Mouse (Mus musculus) cerebellum, adult 11 months (tissue): Measurements from ENCODE around the gene Hipk3.

Experiments used
- DNase-seq: peaks from one replicate; pipeline ENCODE4 v3.0.0; 2022

Hipk3 gene

GRCm38 (mm10) chr2:104493951-104494800 lies at the start of gene Hipk3:
Gene Hipk3 (minus strand): TSS chr2:104494446.
- peak; percentile 81 for DNase-seq

- no peak for DNase-seq
These were observed 46.0 kb upstream of the Hipk3 start for GRCm38 (mm10) chr2:104540286-104540685.

DNA sequence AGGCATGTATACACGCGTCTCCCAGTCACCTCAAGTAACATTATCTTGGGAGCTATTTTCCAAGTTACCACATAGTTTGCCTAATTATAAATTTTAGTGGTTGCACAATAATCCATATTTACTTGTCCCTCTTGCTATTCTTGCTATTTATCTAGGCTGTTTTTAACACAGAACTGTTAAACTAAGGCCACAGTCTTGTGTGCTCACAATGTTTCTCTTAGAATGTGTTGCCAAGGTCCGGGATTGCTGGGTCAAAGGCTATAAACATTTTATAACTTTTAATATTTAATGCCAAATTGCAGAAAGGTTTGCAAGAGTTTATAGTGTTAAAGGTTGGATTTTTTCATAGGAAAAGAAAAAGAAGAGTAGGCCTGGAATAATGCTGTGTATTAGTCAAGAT lies 40.5 kb upstream of the Hipk3 start:
- DNase-seq: no peak

DNA sequence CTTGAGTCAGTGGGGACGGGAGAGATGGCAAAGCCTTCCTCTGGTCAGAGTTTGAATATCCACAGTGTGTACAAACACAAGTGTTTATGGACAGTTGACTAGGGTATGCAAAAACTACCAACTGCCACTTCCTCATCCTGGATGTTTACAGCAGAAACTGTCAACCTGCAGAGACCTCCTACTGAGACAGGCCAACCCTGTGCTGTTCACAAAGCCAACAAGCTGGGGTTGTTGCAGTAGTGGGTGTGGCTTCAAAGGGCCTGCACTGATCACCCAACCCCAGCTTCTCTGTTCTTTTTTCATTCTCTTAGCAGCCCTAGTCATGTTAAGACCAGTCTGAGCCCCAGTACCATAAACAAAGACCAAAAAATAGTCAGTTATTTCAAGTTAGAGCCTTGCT lies 38.3 kb upstream of the Hipk3 start:
- DNase-seq: no peak

DNA sequence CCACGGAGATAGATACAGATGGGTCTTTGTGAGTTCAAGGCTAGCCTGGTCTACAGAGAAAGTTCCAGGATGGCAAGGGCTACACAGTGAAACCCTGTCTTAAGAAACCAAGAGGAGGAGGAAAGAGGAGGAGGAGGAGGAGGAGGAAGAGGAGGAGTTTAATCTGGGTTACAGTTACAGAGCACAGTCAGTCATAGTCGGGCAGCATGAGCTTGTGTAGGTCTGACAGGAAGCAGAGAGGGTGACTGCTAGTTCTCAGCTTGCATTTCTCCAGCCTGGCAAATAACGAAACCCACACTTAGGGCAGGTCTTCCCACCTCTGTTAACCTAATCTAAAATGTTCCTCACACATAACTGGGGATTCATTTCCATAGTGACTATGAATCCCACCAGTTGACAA lies 32.3 kb upstream of the Hipk3 start:
- no peak for DNase-seq

DNA sequence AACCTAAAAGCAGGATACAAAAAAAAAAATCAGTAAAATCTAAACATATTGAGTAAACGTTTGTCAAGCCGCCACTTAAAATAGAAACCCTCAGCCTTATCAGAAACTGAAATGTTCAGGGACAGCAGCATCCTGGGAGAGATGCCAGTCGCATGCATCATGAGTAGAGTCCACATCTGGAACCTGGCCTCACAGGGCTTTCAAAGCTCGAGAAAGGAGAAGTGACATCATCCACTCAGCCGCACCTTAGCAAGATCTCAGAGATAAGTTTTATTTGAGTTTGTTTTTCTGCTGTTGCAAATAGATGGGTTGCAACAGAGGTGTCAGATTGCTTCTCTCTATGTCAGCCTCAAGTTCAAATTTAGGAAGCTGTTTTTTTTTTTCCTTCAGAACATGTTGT lies 31.3 kb upstream of the Hipk3 start:
- DNase-seq: no peak

GRCm38 (mm10) chr2:104511622-104512021 lies 17.4 kb upstream of the Hipk3 start:
- DNase-seq: no peak

DNA sequence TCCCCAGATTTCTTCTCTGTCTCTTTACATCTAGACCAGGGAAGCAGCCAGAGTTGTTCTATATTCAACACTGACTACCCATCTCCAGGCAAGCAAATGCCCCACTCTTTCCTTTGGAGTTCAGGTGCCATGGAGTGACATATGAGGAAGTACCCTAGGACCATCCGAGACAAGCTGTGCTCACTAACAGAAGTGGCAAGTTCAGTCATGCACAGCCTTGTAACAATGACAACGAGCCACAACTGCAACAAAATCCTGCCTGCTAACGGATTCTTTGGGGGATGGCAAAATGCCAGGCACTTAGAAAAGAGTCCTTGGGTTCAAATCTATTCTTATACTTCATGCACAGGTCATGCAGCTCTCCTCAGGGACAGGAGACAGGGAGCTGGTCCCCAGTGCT lies 8.1 kb upstream of the Hipk3 start:
- DNase-seq: no peak

DNA sequence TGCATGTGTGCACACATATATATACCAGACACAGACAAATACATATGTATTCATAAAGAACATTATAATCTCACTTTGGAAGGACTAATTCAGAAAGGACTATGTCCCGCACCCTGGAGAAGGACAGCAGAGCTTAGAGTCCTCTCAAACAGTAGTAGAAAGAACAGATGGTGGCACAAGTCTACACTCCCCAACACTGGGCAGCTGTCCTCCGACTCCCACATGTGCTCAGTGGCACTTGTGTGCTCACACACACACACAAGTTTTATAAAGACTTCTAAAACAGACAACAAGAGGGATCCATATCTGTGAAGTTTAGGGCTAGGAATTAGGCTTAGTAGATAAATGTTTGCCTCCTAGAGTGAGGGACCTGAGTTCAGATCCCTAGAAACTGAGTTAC lies 6.8 kb upstream of the Hipk3 start:
- no peak for DNase-seq

DNA sequence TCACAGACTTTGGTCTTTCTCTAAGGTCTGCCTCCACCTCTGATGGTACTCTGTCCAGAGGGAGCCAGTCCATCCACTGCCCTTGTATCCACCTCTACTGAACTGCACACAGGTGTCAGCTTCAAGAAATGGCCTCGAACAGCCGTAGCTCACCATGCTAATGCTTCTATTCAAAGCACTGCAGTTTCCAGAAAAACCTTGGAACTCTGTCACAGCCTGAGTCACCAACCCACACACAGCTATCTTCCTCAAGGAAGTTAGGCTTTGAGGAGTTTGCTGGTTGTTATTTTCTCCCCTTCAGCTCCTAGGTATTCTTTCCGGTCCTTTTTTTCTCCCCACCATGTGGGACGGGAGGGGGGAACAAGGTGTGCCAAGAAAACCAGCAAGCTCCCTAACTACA lies 3.5 kb upstream of the Hipk3 start:
- DNase-seq: no peak

DNA sequence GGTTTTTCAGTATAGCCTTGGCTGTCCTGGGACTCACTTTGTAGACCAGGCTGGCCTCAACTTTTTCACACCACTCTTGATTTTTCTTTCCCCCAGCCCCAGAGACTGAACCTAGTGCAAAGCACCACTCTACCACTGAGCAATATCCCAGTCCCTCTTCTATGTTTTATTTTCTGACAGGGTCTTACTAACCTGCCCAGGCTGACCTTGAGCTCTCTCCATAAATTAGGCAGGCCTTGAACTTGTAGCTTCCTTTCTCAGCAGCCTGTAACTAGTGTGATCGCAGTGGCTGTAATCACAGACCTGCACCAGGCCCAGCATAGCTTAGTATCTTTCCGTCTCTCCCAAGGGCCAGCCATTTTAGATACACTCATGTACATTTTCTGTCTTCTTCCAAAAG lies 3.0 kb upstream of the Hipk3 start:
- no peak for DNase-seq

- DNase-seq: no peak
These were observed 2.0 kb upstream of the Hipk3 start for GRCm38 (mm10) chr2:104496206-104496605.

DNA sequence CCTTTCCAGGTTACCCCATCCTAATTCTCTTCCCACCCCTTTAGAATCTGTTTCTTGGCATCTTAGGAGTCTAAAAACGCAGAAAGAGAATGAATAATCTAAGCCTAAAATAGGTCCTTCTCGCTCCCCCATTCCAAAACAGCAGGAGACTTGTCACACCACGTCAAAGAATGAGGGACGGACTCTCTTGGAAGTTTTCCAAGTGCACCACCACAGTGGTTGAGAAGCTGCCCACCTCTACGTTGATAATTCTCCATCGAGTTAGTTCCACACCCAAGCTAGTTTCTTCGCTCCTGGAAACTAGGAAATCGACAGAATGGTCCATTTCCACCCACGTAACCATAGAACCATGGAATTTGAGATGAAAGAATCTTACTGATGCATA lies 547 bp upstream of the Hipk3 start:
- no peak for DNase-seq

- DNase-seq: peak; percentile 77
These were observed 960 bp downstream of the Hipk3 start for GRCm38 (mm10) chr2:104493021-104493950.

GRCm38 (mm10) chr2:104491221-104491795 lies 2.9 kb downstream of the Hipk3 start:
- no peak for DNase-seq

GRCm38 (mm10) chr2:104490761-104491160 lies 3.5 kb downstream of the Hipk3 start:
- no peak for DNase-seq

DNA sequence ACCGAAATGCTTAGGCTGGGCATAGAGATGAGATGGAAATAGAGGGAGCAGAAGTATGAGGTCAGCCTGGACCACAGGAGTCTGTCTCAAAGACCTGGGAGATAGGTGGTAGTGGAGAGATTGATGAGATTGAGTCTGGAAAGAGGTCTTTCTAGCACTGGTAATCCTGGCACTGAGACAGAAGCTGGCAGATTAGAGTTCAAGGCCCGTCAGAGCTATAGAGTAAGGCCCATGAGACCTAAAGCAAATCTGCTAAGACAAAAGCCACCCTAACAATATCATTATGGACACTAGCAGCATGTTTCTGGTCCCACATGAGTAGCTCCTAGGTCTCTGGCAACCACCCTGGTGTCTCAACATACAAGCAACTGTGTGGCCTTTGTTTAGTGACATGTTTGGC lies 4.4 kb downstream of the Hipk3 start:
- DNase-seq: no peak

DNA sequence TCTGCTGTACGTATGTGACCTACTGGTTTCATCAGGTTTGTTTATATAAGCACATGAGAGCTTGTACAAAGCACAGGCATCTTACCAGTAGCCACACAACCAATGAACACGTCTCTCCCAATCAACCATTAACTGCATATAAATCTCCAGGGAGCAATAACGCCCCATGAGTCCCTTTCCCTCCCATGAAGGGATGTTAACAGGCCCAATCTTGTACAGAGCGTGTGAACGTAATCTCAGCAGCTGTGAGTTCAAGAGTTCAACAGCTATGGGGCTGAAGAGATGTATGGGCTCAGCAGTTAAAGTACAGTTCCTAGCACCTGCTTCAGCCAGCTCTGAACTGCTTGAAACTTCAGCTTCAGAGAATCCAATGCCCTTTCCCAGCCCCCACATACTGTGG lies 9.8 kb downstream of the Hipk3 start:
- no peak for DNase-seq

GRCm38 (mm10) chr2:104482156-104482555 lies 12.1 kb downstream of the Hipk3 start:
- DNase-seq: no peak

DNA sequence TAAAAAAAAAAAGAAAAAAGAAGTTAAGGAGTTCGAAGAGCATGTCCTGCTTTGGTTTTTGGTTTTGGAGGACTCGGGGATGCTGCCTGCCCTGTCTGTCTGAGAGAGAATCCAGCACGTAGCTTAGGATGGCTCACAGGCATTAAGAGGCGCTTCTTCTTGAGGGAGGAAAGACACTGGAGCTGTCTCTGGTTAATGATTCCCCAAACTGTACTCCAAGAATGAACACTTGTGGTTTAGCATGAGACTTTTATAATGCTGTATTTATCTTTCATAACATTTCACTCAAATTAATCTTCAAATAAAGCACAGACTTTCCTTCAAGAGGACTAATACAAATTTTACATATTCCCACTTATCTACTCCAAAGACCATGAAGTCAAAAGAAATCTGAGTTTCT lies 15.2 kb downstream of the Hipk3 start:
- no peak for DNase-seq

- DNase-seq: no peak
These were observed 16.7 kb downstream of the Hipk3 start for GRCm38 (mm10) chr2:104477398-104478015.

- no peak for DNase-seq
These were observed 22.2 kb downstream of the Hipk3 start for GRCm38 (mm10) chr2:104472056-104472455.

DNA sequence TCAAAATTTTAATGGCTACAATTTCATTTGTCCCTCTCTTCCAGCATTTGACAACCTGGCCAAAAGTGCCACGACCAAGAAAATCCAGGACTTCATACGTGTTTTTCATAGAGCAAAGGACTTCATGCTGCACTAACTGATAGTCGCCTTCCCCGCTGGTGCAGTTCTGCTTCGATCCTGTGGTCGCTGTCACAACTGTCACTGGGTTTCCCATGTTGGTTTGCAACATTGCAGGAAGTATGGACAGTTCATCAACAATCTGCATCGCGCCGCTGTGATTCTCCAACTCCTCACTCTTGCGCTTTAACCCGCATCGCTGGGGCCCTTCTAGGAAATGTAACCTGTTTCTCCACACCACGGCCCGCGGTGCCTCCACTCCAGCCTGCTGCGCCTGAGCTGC lies 23.1 kb downstream of the Hipk3 start:
- DNase-seq: no peak
